Mouse (Mus musculus) kidney, adult 2 months (tissue): ENCODE measurements around the gene Arrb2.

Experiments
- CTCF ChIP-seq: fragments of 200-500 bp; conservative IDR thresholded peaks from 2 replicates; pipeline ENCODE4 v1.5.1; 2011; ENCODE audit warnings: low read depth, mild to moderate bottlenecking, control low read depth, low read length, moderate library complexity, mixed read lengths; ENCODE audit not compliant: insufficient read depth, insufficient read length
- POLR2A ChIP-seq: fragments of 200-500 bp; IDR thresholded peaks from one replicate; pipeline ENCODE4 v1.6.1; 2011; ENCODE audit warnings: low read depth, low read length, control low read depth

DNA sequence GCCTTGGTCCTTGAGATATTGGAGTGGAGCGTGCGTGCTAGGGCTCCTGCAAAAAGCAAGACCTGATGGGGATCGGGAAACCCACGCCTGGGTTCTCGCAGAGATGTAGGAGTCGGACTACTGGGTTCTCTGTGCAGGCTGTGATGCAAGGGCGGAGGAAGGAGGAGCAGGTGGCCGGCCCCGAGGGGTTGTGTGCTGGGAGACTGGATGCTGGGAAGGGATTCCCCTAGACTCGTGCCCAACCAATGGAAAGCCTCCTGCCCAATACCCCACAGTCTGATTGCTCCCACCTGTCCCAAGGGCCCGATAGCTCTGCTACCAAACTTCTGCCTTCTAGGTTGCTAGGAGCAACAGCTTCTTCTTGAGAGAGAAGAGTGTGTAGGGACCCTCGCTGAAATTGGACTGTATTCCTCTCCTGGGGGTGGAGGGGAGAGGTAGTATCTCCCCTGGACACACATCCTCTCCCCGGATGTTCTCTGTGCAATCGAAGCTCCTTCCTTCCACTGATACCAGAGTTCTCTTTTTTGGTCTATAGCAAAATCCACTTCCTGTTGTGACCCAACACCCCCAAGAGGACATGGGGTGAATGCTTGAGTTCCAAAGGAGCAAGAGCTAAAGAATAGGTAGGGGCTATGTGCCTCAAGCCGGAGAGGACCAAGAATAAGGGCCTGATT lies 597 bp downstream of the Arrb2 start:
- TF ChIP-seq CTCF = no peak
- no peak for TF ChIP-seq POLR2A
